Mouse (Mus musculus): ENCODE measurements around the gene Phrf1. TPM values are rescaled to one million over a fixed set of nuclear protein-coding genes. Genes with fewer than 3 reads are reported as not detected.

Gene Phrf1
- polyA plus RNA-seq, 1 experiment from 2014 or later, result 44.4 TPM

DNA sequence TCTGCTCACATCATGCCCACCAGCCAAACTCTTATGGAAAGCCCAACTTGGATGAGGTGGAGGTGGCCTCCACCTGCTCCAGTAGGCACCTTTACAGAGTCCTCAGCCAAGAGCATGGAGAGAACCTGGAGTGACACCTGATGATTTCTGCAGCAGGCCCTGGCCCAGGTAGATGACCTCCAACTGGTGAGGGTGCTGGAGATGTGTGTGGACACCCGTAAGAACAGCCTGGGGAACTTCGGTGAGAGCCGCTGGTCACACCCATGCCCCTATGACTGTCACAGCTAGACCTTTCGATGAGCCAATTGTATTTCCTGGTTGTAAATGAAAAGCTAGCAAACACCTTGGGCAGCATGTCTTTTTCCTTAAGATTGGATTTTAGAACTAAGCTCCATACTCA is 30.5 kb upstream of the Phrf1 start:
- Histone ChIP-seq H3K36me3 (ENCODE audit: inconsistent target) (no peaks in the 10 kb centered on the region), H3K79me2 (ENCODE audit: inconsistent target) (peaks cover 3% of the 10 kb centered on the region; the same call in 1 of the 2 replicates), H3K4me3 (ENCODE audit: inconsistent target) (no peak overlapping the region), H3K27ac (no peak overlapping the region)
- WGBS (ENCODE audit: missing documents), result 96% methylated on average over 4 of the region's 4 CpGs

DNA sequence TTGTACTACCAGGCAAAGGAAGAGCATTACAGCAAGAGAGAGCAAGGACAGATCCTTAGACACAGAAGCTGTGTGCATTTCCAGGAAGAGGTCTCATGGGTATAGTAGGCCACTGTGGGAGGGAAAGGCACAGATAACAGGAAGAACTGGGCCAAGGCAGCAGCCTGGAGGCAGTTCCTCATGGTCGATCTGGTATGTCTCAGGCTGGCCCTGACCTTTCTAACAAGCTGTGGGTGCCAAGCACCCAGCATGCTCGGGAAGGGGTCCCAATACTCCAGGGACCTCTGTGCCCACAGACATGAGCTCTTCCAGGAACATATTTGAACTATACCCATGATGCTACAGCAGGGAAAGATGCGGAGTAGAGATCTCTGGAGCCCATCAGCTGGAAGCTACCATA is 24.0 kb upstream of the Phrf1 start:
- WGBS (ENCODE audit: missing documents), result 72% methylated on average over 3 of the region's 3 CpGs
- H3K79me2 ChIP-seq (ENCODE audit: inconsistent target), result no peaks in the 10 kb centered on the region
- no peak overlapping the region for H3K4me3 ChIP-seq (ENCODE audit: inconsistent target)
- no peaks in the 10 kb centered on the region for H3K36me3 ChIP-seq (ENCODE audit: inconsistent target)
- H3K27ac ChIP-seq, result no peak overlapping the region

DNA sequence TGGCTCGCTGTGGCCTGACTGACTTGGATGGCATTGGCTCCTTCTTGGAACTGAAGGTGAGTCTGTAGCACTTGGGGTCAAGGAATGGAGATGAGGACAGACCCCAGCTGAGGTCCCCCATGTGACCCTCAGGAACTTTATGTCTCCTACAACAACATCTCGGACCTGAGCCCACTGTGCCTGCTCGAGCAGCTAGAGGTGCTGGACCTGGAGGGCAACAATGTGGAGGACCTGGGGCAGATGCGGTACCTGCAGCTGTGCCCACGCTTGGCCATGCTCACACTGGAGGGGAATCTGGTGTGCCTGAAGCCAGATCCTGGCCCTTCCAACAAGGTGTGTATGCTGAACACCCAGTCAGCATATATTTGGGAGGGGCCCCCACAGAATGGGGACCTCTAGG is 23.1 kb upstream of the Phrf1 start:
- Histone ChIP-seq H3K4me3 (ENCODE audit: inconsistent target) (no peak overlapping the region), H3K79me2 (ENCODE audit: inconsistent target) (no peaks in the 10 kb centered on the region), H3K36me3 (ENCODE audit: inconsistent target) (no peaks in the 10 kb centered on the region), H3K27ac (no peak overlapping the region)
- WGBS (ENCODE audit: missing documents), result 98% methylated on average over 5 of the region's 5 CpGs

DNA sequence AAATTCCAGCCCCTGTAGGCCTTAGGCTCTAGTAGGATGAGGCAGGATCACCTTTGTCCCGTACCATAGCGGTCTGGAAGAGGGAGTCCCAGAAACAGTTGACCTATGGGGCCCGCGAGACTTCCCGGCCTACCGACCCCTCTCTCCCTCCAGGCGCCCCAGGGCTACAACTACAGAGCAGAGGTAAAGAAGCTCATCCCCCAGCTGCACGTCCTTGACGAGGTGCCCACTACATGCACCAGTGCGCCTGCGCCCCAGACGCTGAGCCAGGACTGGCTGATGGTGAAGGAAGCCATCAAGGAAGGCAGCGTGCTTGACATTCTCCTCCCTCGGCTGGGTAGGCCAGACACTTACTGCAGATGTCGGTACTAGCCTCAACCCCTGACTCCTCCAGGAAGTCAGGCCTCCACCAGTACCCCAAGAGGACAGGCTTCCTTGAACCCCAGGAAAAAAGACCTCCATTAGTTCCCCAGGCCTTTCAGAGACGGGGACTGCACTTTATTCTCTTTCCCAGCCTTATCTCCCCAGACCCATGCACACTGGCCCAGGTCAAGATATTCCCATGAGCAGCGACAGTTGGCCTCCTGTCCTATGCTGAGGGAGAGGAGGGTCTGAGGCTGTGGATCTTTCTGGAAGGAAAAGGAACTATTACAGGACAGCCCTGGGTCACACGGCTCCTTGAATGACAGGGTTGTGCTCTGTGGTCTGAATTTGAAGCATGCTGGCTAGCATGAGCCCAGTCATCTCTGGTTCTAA is 22.2 kb upstream of the Phrf1 start:
- 94% methylated on average over 17 of the region's 18 CpGs for WGBS (ENCODE audit: missing documents)
- no peaks in the 10 kb centered on the region for H3K79me2 ChIP-seq (ENCODE audit: inconsistent target)
- no peak overlapping the region for H3K27ac ChIP-seq
- no peak overlapping the region for H3K4me3 ChIP-seq (ENCODE audit: inconsistent target)
- H3K36me3 ChIP-seq (ENCODE audit: inconsistent target), result no peaks in the 10 kb centered on the region

DNA sequence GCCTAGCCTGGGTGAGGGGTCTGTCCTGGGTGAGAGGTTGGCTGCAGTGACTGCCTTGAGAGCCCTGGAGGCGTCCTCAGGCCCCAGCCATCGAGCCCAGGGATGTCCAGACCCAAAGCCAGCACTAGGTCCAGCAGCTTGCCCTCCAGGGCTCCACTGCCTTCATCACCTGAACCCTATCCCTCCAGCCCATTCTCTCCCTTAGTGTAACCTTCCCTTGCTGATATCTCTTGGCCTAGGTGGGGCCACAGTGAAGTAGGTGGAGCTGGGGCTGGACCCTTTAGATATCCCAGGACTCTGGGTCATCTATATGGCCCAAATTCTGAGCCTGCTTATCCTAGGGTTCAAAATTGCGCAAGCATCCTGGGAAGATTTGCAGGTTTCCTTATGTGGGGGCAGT is 19.1 kb upstream of the Phrf1 start:
- Histone ChIP-seq H3K79me2 (ENCODE audit: inconsistent target) (no peaks in the 10 kb centered on the region), H3K27ac (no peak overlapping the region), H3K36me3 (ENCODE audit: inconsistent target) (no peaks in the 10 kb centered on the region), H3K4me3 (ENCODE audit: inconsistent target) (no peak overlapping the region)
- 92% methylated on average over 3 of the region's 3 CpGs for WGBS (ENCODE audit: missing documents)

DNA sequence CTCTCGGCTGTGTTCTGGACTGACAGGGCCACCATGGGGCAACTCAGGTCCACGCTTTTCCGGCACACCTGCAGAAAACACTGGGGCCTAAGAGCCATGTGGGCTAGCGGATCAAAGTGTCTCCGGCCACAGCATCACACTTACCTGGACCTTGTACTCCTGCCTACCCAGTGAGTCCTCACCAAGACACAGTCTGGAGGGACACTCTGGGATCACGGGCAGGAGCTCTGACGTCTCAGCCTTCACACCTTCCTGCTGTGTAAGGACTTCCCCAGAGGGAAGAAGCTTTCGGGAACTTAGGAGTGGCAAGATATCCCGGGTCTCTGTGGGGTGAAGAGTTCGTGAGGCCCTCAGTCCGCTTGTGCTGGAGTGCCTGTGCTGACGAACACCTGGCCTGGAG is 18.4 kb upstream of the Phrf1 start:
- Histone ChIP-seq H3K36me3 (ENCODE audit: inconsistent target) (no peaks in the 10 kb centered on the region), H3K27ac (no peak overlapping the region), H3K4me3 (ENCODE audit: inconsistent target) (no peak overlapping the region), H3K79me2 (ENCODE audit: inconsistent target) (no peaks in the 10 kb centered on the region)
- WGBS (ENCODE audit: missing documents), result 88% methylated on average over 12 of the region's 12 CpGs

DNA sequence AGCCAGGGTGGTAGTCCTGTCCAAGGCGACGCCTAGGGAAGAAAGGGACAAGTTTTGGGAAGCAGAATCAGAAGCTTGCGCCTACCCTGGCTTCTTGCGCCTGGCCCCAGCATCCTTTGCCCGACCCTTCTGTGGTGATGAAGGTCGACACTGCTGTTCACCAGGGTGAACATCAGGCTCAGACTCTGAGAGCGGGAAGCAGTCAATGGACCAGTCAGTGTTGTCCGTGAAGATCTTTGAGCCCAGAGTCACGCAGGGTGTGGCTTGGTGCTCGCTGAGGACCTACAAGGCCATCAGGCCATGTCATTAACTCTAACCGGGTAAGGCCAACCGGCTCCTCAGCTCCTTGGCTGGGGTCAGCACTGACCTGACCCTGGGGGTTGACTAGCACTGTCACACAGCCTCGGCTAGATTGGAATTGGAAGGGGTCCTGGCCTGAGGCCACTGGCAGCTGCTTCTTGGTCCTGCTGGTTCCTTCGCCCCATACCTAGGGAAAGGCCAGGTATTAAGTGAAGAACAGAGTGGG is 17.9 kb upstream of the Phrf1 start:
- H3K4me3 ChIP-seq (ENCODE audit: inconsistent target), result no peak overlapping the region
- H3K36me3 ChIP-seq (ENCODE audit: inconsistent target), result no peaks in the 10 kb centered on the region
- H3K27ac ChIP-seq, result no peak overlapping the region
- no peaks in the 10 kb centered on the region for H3K79me2 ChIP-seq (ENCODE audit: inconsistent target)
- WGBS (ENCODE audit: missing documents), result 93% methylated on average over 14 of the region's 14 CpGs

DNA sequence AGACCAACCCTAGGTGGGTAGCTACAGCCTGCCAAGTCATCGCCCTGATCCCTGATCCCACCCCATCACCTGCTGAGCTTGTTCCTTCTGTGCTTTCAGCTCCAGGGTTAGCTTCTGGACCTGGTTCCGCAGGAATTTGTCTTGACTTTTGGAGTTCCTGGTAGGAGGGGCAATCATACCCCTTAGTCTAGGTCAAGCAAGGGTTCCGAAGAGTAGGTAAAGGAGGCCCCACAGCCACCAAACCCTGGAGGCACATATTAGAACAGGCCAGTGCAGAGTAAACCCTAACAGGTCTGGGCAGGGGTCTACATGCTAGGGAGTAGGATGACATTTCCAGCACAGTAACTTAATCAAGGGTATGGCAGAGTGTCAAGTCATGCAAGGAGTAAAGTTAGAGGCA is 15.5 kb upstream of the Phrf1 start:
- H3K4me3 ChIP-seq (ENCODE audit: inconsistent target), result no peak overlapping the region
- no peak overlapping the region for H3K27ac ChIP-seq
- H3K79me2 ChIP-seq (ENCODE audit: inconsistent target), result no peaks in the 10 kb centered on the region
- WGBS (ENCODE audit: missing documents), result 92% methylated on average over 3 of the region's 3 CpGs
- no peaks in the 10 kb centered on the region for H3K36me3 ChIP-seq (ENCODE audit: inconsistent target)

DNA sequence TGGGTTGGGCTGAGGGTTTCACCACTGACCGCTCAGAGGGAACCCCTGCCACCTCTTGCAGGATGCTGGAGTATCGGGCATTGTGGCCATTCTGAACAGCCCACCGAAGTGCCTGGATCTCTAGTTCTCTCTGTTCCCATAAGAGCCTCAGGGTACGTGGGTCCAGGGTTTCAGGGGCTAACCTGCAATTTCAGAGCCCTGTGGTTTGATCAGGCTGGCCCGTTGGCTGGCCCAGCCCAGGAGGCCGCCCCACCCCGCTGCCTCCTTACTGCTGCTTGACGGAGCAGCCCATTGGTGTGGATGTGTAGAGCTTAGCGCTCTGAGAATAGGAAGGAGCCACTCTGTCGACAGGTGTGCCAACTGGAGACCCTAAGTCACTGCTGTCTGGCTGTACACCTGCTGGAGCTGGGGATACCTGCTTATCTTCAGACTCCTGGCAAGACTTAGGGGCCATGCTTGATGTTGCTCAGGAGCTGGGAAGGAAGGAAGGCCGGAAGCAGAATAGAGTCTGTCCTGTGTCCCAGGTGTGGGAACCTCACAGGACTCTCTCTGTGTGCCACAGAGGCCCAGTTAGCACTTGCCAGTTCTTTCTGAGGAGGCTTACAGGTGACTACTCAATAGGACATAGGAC is 14.9 kb upstream of the Phrf1 start, which contains the start of gene Lmntd2:
Lmntd2 (minus strand) TSS at position 476 of the 631 bp plus-strand sequence.
- H3K4me3 ChIP-seq (ENCODE audit: inconsistent target), result no peak within 1 kb of the TSS; the same call in 1 of the 2 replicates
- H3K27ac ChIP-seq, result no peak within 1 kb of the TSS
- H3K36me3 ChIP-seq (ENCODE audit: inconsistent target), result no peaks in the 10 kb centered on the region
- no peaks in the 10 kb centered on the region for H3K79me2 ChIP-seq (ENCODE audit: inconsistent target)
- WGBS (ENCODE audit: missing documents), result 94% methylated on average over 11 of the region's 11 CpGs

DNA sequence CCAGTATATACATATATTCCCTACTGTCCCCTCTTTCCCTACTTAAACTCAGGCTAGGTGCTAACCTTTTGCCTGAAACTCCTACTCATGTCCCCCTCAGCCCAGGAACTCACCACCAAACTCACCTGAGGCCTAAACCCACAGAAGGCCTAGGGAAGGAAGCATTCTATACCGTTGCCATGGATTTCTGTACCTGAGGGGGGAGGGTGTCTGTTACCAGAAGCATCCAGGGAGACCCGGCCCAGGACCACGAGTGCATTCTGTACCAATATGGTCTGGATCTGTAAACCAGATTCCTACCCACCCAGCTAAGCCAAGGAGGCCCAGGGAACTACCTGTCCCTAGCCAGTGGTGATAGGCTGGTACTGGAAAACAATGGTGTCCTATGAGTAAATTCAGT is 14.3 kb upstream of the Phrf1 start:
- H3K27ac ChIP-seq, result no peak overlapping the region
- WGBS (ENCODE audit: missing documents), result 93% methylated on average over 3 of the region's 3 CpGs
- no peaks in the 10 kb centered on the region for H3K79me2 ChIP-seq (ENCODE audit: inconsistent target)
- H3K4me3 ChIP-seq (ENCODE audit: inconsistent target), result no peak overlapping the region
- H3K36me3 ChIP-seq (ENCODE audit: inconsistent target), result no peaks in the 10 kb centered on the region

DNA sequence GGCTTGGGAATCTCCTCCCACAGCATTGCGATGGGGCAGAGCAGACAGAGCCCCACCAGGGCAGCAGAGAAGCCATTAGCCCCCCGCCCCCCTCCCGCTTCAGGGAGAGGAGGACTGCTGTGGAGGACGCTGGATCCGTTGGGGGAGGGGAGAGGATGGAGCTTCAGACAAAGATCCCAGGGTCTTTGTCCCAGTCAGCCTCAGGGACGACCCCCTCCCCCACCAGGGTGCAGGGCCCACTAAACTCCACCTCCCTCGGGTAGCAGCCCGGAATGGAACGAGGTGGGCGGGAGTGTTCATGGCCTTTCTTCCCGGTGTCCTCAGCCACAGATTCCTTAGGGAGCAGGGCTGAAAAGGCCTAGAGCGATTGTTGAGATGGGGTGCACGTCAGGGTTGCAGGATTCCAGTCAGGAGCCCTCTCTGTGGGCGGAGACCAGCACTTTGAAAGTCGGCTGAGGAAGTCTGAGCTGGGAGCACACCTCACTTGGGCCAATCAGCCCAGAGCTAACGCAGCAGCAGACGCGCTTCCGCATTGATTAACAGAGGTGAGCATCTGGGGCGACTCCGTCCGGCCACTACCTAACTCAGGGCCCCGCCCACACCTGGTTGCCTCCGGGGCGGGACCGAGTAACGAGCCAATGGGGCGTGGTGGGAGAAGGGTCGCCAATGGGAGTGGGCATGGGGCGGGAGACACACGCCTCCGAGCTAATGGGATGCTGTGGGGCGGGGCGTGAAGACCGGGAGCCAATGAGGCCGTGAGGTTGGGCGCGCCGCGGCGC is 13.3 kb upstream of the Phrf1 start, which contains the start of gene Rassf7:
Rassf7 (plus strand) TSS at position 760 of the 779 bp plus-strand sequence.
- Histone ChIP-seq H3K36me3 (ENCODE audit: inconsistent target) (no peaks in the 10 kb centered on the region), H3K4me3 (ENCODE audit: inconsistent target) (peak within 1 kb of the TSS; percentile 59), H3K79me2 (ENCODE audit: inconsistent target) (no peaks in the 10 kb centered on the region), H3K27ac (no peak within 1 kb of the TSS)
- 11% methylated on average over 32 of the region's 41 CpGs for WGBS (ENCODE audit: missing documents)

DNA sequence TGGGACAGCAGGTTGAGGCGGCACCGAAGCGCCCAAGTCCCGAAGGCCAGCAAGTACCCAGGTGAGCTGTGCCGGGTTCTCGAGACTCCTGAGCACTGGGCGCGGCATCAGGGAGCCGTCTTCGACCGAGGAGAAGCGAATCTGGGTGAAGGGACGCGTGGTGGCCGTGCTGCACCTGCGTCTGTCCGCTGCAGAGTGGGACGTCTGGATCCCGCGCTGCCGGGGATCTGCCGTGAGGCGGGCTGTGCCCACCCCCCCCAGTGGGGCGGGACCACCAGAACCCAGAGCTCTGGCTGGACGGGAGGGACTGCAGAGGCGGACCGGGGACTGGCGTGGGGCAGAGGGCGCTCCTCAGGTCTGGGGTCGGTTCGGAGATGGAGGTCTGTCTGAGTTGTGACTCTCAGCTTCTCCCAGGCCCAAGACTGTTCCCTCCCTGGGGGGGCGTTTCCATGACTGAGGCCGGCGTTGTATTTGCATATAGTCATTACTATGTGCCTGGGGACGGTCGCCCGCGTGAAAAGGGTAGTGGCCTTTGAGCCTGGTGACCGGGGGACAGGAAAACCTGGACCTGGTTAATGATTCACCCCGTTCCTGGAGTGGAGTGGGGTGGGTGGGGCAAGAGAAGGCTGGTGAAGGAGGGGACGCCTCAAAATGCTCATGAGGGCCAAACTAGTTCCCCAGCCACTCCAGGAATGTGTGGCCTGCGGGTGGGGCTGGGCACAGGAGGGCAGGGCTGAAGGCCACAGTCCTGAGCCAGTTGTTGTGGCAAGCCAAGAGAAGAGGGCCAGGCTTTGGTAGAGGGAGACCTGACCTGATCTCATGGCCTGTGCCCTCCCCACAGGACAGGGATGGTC is 12.5 kb upstream of the Phrf1 start:
- 2% methylated on average over 30 of the region's 42 CpGs for WGBS (ENCODE audit: missing documents)
- H3K36me3 ChIP-seq (ENCODE audit: inconsistent target), result no peaks in the 10 kb centered on the region
- no peaks in the 10 kb centered on the region for H3K79me2 ChIP-seq (ENCODE audit: inconsistent target)
- H3K27ac ChIP-seq, result no peak overlapping the region
- peak overlapping the region; percentile 59 for H3K4me3 ChIP-seq (ENCODE audit: inconsistent target)

DNA sequence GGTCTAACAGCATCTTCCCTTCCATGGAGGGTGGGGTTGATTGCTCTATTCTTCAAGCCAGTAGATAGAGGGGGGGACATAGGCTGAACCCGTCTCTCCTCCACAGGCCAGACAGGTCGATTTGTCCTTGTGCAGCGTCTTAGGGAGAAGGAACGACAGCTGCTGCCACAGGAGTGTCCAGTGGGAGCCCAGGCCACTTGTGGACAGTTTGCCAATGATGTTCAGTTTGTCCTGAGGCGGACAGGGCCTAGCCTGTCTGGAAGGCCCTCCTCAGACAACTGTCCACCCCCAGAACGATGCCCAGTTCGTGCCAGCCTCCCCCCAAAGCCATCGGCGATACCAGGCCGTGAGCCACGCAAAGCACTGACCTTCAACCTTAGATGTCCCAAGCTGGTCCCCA is 11.7 kb upstream of the Phrf1 start:
- 92% methylated on average over 11 of the region's 11 CpGs for WGBS (ENCODE audit: missing documents)
- Histone ChIP-seq H3K36me3 (ENCODE audit: inconsistent target) (no peaks in the 10 kb centered on the region), H3K4me3 (ENCODE audit: inconsistent target) (no peak overlapping the region), H3K79me2 (ENCODE audit: inconsistent target) (no peaks in the 10 kb centered on the region), H3K27ac (no peak overlapping the region)
